Mouse (Mus musculus): ENCODE data around the gene 1700012A03Rik. TPM values are rescaled to one million over a fixed set of nuclear protein-coding genes. Genes with fewer than 3 reads are reported as not detected.

1700012A03Rik gene
- not detected in 2 replicates for polyA plus RNA-seq (2014; fragmentation: Nextera tagmentation; extraction: Ambion mirVana)

DNA sequence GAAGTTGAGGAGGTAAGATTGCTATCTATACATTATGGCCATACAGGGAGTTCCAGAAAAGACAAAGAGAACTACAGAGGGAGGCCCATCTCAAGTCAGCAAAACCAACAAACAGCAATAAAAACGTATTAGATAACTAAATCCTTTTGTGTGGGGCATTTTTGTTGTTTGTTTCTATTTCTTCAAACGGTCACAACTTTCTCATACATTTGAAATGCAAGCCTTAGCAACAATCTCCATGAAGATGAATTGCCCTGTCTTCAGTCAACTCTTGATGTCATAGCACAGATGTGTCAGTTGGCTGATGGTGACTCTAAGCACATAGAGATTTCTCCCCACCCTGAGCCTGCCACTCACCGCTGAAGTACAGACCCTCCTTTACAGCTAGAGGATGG is at the start of gene 1700012A03Rik:
Gene 1700012A03Rik (plus strand): TSS at position 296 of the 395 bp plus-strand sequence.
- WGBS = 70% methylated on average over 3 of the region's 3 CpGs

DNA sequence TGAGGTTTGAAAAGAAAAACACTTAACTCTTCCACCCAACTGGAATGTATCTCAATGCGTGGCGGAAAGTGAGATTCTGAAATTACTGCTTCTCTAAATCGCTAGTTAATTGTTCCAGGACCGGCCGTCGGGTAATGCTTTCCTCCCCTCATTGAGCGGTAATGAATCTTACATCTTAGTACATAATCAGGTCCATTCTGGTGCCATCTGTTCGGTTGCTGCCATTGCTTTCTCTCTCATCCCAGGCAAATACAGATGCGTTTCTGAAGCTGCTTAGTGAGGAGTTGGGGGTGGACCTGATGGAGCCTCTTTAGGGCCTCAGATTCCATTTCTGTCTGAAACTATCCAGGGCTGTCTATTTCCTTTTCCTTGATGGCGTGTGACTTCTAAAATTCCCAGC is 45.8 kb upstream of the 1700012A03Rik start:
- H3K4me2 ChIP-seq (ENCODE audit: low read length) = no peak overlapping the region

More for the DNA sequence above, at the start of gene 1700012A03Rik:
- Histone ChIP-seq H3K36me3 (ENCODE audit: control insufficient read depth, insufficient read depth, low read length) (no peaks in the 10 kb centered on the region), H3K4me3 (ENCODE audit: low read depth, low read length) (no peak within 1 kb of the TSS), H3K9ac (ENCODE audit: low read length) (no peak within 1 kb of the TSS), H3K4me2 (ENCODE audit: low read length) (no peak within 1 kb of the TSS), H3K4me1 (replicated peaks; ENCODE audit: control insufficient read depth, insufficient read depth, low read length) (no peaks in the 10 kb centered on the region), H3K27me3 (replicated peaks; ENCODE audit: control insufficient read depth, insufficient read depth, low read length) (no peaks in the 10 kb centered on the region), H3K9me3 (ENCODE audit: control insufficient read depth, low read length) (no peaks in the 10 kb centered on the region), H3K27ac (ENCODE audit: low read depth) (no peak within 1 kb of the TSS)
- ATAC-seq (replicated peaks; ENCODE audit: low FRiP score, low TSS enrichment, low read depth) (no peak), DNase-seq (ENCODE audit: low spot score) (no peak)

DNA sequence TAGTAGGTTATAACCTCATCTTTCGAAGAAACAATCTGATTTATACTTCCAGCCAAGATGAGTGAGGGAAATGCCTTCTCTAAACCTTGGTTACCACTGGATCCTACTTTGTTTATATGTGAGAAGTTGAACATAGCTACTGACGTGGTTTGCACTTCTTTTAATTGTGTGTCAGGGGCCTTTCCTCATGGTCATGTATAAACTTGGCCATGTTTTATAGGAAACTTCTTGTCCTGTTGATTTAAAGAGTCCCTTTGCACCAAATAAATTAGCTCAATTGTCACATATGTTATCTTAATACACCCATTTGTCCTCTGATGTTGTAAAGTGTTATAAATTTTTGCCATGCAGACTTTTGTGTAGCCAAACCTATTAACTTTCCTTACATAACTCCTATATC is 44.1 kb upstream of the 1700012A03Rik start:
- H3K27ac ChIP-seq (ENCODE audit: low read depth) = no peak overlapping the region
- DNase-seq (ENCODE audit: low spot score) (no peak), ATAC-seq (replicated peaks; ENCODE audit: low FRiP score, low TSS enrichment, low read depth) (no peak)
- H3K4me2 ChIP-seq (ENCODE audit: low read length) = no peak overlapping the region
- no peak overlapping the region for H3K4me3 ChIP-seq (ENCODE audit: low read depth, low read length)
- H3K27me3 ChIP-seq (replicated peaks; ENCODE audit: control insufficient read depth, insufficient read depth, low read length) = no peaks in the 10 kb centered on the region
- H3K36me3 ChIP-seq (ENCODE audit: control insufficient read depth, insufficient read depth, low read length) = no peaks in the 10 kb centered on the region
- 67% methylated on average over 2 of the region's 2 CpGs for WGBS
- no peaks in the 10 kb centered on the region for H3K4me1 ChIP-seq (replicated peaks; ENCODE audit: control insufficient read depth, insufficient read depth, low read length)
- no peak overlapping the region for H3K9ac ChIP-seq (ENCODE audit: low read length)
- H3K9me3 ChIP-seq (ENCODE audit: control insufficient read depth, low read length) = no peaks in the 10 kb centered on the region

More for the DNA sequence above, 45.8 kb upstream of the 1700012A03Rik start:
- WGBS = 85% methylated on average over 10 of the region's 10 CpGs
- ATAC-seq (replicated peaks; ENCODE audit: low FRiP score, low TSS enrichment, low read depth) (no peak), DNase-seq (ENCODE audit: low spot score) (no peak)
- Histone ChIP-seq H3K27ac (ENCODE audit: low read depth) (no peak overlapping the region), H3K36me3 (ENCODE audit: control insufficient read depth, insufficient read depth, low read length) (no peaks in the 10 kb centered on the region), H3K4me3 (ENCODE audit: low read depth, low read length) (no peak overlapping the region), H3K4me1 (replicated peaks; ENCODE audit: control insufficient read depth, insufficient read depth, low read length) (no peaks in the 10 kb centered on the region), H3K9ac (ENCODE audit: low read length) (no peak overlapping the region), H3K27me3 (replicated peaks; ENCODE audit: control insufficient read depth, insufficient read depth, low read length) (no peaks in the 10 kb centered on the region), H3K9me3 (ENCODE audit: control insufficient read depth, low read length) (no peaks in the 10 kb centered on the region)

DNA sequence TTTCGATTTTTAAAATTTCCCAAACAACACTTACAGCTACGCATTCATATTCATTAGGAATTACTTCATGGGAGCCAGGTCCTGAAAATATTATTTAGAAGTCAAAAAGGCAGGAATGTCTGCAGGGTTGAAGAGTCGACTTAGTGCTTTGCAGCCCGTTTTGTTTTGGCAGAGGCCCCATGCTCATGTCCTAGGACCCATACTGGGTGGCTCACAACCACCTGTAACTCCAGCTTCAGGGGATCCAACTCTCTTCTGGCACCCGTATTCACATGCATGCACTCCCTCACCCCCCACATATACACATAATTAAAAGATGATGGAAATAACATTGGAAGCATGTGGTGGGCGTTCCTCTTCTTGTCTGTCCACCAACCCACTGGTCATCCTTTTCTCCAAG is 43.7 kb upstream of the 1700012A03Rik start:
- Histone ChIP-seq H3K27me3 (replicated peaks; ENCODE audit: control insufficient read depth, insufficient read depth, low read length) (no peaks in the 10 kb centered on the region), H3K4me3 (ENCODE audit: low read depth, low read length) (no peak overlapping the region), H3K4me2 (ENCODE audit: low read length) (no peak overlapping the region), H3K27ac (ENCODE audit: low read depth) (no peak overlapping the region), H3K9me3 (ENCODE audit: control insufficient read depth, low read length) (no peaks in the 10 kb centered on the region), H3K9ac (ENCODE audit: low read length) (no peak overlapping the region), H3K36me3 (ENCODE audit: control insufficient read depth, insufficient read depth, low read length) (no peaks in the 10 kb centered on the region), H3K4me1 (replicated peaks; ENCODE audit: control insufficient read depth, insufficient read depth, low read length) (no peaks in the 10 kb centered on the region)
- WGBS = 87% methylated on average over 6 of the region's 6 CpGs
- ATAC-seq (replicated peaks; ENCODE audit: low FRiP score, low TSS enrichment, low read depth) = no peak
- DNase-seq (ENCODE audit: low spot score) = no peak

- Histone ChIP-seq H3K27me3 (replicated peaks; ENCODE audit: control insufficient read depth, insufficient read depth, low read length) (no peaks in the 10 kb centered on the region), H3K9ac (ENCODE audit: low read length) (no peak overlapping the region), H3K4me1 (replicated peaks; ENCODE audit: control insufficient read depth, insufficient read depth, low read length) (no peaks in the 10 kb centered on the region), H3K27ac (ENCODE audit: low read depth) (no peak overlapping the region), H3K9me3 (ENCODE audit: control insufficient read depth, low read length) (no peaks in the 10 kb centered on the region), H3K4me2 (ENCODE audit: low read length) (no peak overlapping the region), H3K4me3 (ENCODE audit: low read depth, low read length) (no peak overlapping the region), H3K36me3 (ENCODE audit: control insufficient read depth, insufficient read depth, low read length) (no peaks in the 10 kb centered on the region)
- WGBS = 85% methylated on average over 3 of the region's 3 CpGs
- DNase-seq (ENCODE audit: low spot score) (no peak), ATAC-seq (replicated peaks; ENCODE audit: low FRiP score, low TSS enrichment, low read depth) (no peak)
Observed at GRCm38 (mm10) chr6:32007336-32007735, 42.7 kb upstream of the 1700012A03Rik start.

DNA sequence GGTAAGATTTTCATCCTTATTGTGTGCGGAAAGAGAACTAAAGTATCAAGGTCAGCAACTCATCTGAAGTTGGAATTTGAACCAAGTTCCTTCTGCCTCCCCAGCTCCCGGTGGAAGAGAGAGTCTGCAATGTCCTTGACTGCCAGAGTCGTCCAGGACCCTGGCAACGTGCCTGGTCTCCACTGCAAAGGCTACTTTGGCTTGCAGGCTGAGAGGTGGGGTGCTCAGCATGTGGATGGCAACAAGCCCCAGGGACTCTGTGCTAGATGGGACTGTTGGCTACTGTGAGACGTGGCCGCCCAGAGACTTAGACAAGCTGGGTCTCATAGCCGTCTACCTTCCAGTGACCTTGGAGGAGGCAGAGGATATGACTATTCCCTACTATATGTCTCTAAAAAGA is 33.2 kb upstream of the 1700012A03Rik start:
- Histone ChIP-seq H3K4me2 (ENCODE audit: low read length) (no peak overlapping the region), H3K36me3 (ENCODE audit: control insufficient read depth, insufficient read depth, low read length) (no peaks in the 10 kb centered on the region), H3K9me3 (ENCODE audit: control insufficient read depth, low read length) (no peaks in the 10 kb centered on the region), H3K9ac (ENCODE audit: low read length) (no peak overlapping the region), H3K27ac (ENCODE audit: low read depth) (no peak overlapping the region), H3K27me3 (replicated peaks; ENCODE audit: control insufficient read depth, insufficient read depth, low read length) (no peaks in the 10 kb centered on the region), H3K4me1 (replicated peaks; ENCODE audit: control insufficient read depth, insufficient read depth, low read length) (no peaks in the 10 kb centered on the region), H3K4me3 (ENCODE audit: low read depth, low read length) (no peak overlapping the region)
- 81% methylated on average over 7 of the region's 7 CpGs for WGBS
- DNase-seq (ENCODE audit: low spot score) = no peak
- ATAC-seq (replicated peaks; ENCODE audit: low FRiP score, low TSS enrichment, low read depth) = no peak

DNA sequence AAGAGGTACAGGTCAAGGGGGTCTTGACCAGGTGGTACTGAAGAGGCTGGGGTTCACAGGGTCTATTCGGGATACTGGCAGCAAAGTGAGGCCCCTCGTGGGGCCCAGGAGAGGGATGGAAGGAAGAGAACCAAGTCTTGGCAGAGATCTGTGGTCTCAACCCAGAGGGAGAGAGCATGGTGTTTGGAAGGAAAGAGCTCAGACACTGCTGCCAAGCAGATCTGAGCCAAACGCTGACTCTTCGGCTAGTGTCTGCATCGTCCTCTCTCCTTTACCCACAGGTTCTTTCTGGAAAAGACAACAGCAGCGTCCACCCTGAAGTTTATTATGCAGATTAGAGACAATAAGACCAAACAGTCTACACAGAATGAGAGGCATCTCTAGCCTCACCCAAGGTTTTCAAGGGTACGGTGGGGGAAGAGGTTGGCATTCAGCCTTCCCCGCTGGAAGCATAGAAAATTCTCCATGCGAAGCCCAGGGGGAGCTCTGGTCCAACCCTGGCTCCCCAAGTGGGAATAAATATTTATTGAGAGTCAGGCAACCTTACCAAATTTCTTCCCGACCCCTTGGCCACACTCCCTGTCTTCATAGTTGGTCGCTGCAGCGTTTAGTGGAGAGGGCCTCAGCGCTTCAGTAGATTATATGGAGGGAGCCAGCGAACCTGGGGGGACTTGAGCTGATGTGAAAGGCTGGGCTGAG is 32.5 kb upstream of the 1700012A03Rik start:
- no peak overlapping the region for H3K4me2 ChIP-seq (ENCODE audit: low read length)
- no peaks in the 10 kb centered on the region for H3K27me3 ChIP-seq (replicated peaks; ENCODE audit: control insufficient read depth, insufficient read depth, low read length)
- 78% methylated on average over 14 of the region's 14 CpGs for WGBS
- no peak overlapping the region for H3K9ac ChIP-seq (ENCODE audit: low read length)
- no peak overlapping the region for H3K27ac ChIP-seq (ENCODE audit: low read depth)
- no peaks in the 10 kb centered on the region for H3K36me3 ChIP-seq (ENCODE audit: control insufficient read depth, insufficient read depth, low read length)
- no peaks in the 10 kb centered on the region for H3K9me3 ChIP-seq (ENCODE audit: control insufficient read depth, low read length)
- no peak for ATAC-seq (replicated peaks; ENCODE audit: low FRiP score, low TSS enrichment, low read depth)
- H3K4me1 ChIP-seq (replicated peaks; ENCODE audit: control insufficient read depth, insufficient read depth, low read length) = no peaks in the 10 kb centered on the region
- H3K4me3 ChIP-seq (ENCODE audit: low read depth, low read length) = no peak overlapping the region
- DNase-seq (ENCODE audit: low spot score) = no peak

DNA sequence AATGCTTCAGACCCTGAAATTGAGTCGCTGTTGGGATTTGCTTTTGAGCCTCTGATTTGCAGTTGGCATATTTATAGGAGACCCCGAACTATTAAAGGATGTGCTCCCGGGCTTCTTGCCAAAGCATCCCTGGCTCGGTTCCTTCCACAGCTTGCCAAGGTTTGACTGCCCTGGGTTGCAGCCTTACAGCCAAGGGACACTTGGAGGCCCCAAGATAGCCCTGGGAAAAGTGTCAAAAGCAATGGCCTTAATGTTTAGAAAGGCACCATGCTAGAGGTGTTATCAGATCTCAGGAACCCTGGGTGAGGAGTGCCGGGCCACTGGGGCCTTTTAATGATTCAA is 32.0 kb upstream of the 1700012A03Rik start:
- WGBS = 60% methylated on average over 5 of the region's 5 CpGs
- ATAC-seq (replicated peaks; ENCODE audit: low FRiP score, low TSS enrichment, low read depth) (no peak), DNase-seq (ENCODE audit: low spot score) (peak; percentile 51)

GRCm38 (mm10) chr6:32021853-32022536 is 28.1 kb upstream of the 1700012A03Rik start:
- Histone ChIP-seq H3K27me3 (replicated peaks; ENCODE audit: control insufficient read depth, insufficient read depth, low read length) (no peaks in the 10 kb centered on the region), H3K4me1 (replicated peaks; ENCODE audit: control insufficient read depth, insufficient read depth, low read length) (no peaks in the 10 kb centered on the region), H3K9ac (ENCODE audit: low read length) (no peak overlapping the region), H3K4me2 (ENCODE audit: low read length) (no peak overlapping the region), H3K36me3 (ENCODE audit: control insufficient read depth, insufficient read depth, low read length) (no peaks in the 10 kb centered on the region), H3K9me3 (ENCODE audit: control insufficient read depth, low read length) (no peaks in the 10 kb centered on the region), H3K4me3 (ENCODE audit: low read depth, low read length) (no peak overlapping the region), H3K27ac (ENCODE audit: low read depth) (no peak overlapping the region)
- no peak for DNase-seq (ENCODE audit: low spot score)
- WGBS = 79% methylated on average over 10 of the region's 10 CpGs
- no peak for ATAC-seq (replicated peaks; ENCODE audit: low FRiP score, low TSS enrichment, low read depth)

More for the DNA sequence above, 32.0 kb upstream of the 1700012A03Rik start:
- no peaks in the 10 kb centered on the region for H3K36me3 ChIP-seq (ENCODE audit: control insufficient read depth, insufficient read depth, low read length)
- no peak overlapping the region for H3K4me2 ChIP-seq (ENCODE audit: low read length)
- no peaks in the 10 kb centered on the region for H3K27me3 ChIP-seq (replicated peaks; ENCODE audit: control insufficient read depth, insufficient read depth, low read length)
- no peak overlapping the region for H3K27ac ChIP-seq (ENCODE audit: low read depth)
- H3K4me1 ChIP-seq (replicated peaks; ENCODE audit: control insufficient read depth, insufficient read depth, low read length) = no peaks in the 10 kb centered on the region
- no peak overlapping the region for H3K9ac ChIP-seq (ENCODE audit: low read length)
- no peaks in the 10 kb centered on the region for H3K9me3 ChIP-seq (ENCODE audit: control insufficient read depth, low read length)
- H3K4me3 ChIP-seq (ENCODE audit: low read depth, low read length) = no peak overlapping the region
